21 mouse cellular contexts compared by ENCODE assay signal in the genomic region with DNA sequence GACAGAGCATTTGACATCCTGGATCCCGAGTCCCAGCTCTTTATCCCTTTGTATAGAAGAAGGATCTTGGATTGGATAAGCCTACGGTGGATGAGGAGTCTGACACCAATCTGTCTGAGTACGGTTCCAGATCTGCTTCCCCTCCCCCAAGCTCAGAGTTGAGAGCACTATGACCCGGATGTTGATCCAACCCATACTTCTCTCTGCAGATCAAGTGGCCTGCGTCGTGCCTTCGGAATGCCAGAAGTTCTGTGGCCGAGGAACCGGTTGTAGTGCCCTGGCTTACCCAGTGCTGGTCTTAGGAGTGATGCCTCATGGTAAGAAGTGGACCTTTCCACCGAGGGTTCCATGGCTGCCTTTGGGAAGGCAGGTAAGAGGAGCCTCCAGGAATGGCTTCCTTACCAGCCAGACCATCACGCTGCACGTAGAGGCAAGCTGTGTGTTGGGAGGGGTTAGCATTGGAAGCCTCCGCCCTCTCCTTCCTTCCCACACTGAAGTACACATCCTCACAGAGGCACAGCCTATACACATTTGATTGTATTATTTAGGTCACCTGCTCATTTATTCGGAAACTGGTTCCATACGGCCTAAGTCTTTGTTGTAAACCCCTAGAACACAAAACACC. TPM values are rescaled to one million over a fixed set of nuclear protein-coding genes. Genes with fewer than 3 reads are reported as not detected.
"Had no signal": no experiment of that assay in that cellular context is flagged by ENCODE, and none has a peak within 500 bp of the region (broad histone marks: within the 10 kb centered on the region; RNA-seq: fewer than 3 reads in every experiment).

No protein-coding gene starts in this region.

- H3K27ac ChIP-seq: kidney, postnatal 0 days; limb, embryonic 13.5 days; liver, embryonic 14.5 days; midbrain, embryonic 12.5 days; neural tube, embryonic 13.5 days had no signal

- H3K27me3 ChIP-seq: limb, embryonic 13.5 days; midbrain, embryonic 12.5 days; neural tube, embryonic 13.5 days had no signal

- DNase-seq: kidney, adult 8-10 months; kidney, postnatal 36 days; left cerebral cortex, postnatal 4 days; lung, adult 18-20 months; lung, postnatal 10 days; right cerebral cortex, adult 18-20 months; right cerebral cortex, postnatal 25 days; thymus, postnatal 36 days had no signal

- H3K4me1 ChIP-seq: limb, embryonic 13.5 days; midbrain, embryonic 12.5 days; neural tube, embryonic 13.5 days had no signal

- ATAC-seq: midbrain, embryonic 16.5 days had no signal

- H3K4me3 ChIP-seq: limb, embryonic 13.5 days; midbrain, embryonic 12.5 days; neural tube, embryonic 13.5 days had no signal

RNA-seq across cellular contexts. Expression of a gene that starts 39.4 kb away (rescaled TPM):
- total RNA-seq: layer of hippocampus, postnatal 14 days; left cerebral cortex, adult 18-20 months; left cerebral cortex, postnatal 4 days; liver, adult 2 months had no signal
- polyA plus RNA-seq: liver, adult 2 months; midbrain, embryonic 12.5 days; midbrain, embryonic 16.5 days; neural tube, embryonic 13.5 days; stomach, embryonic 16.5 days had no signal

RNA-seq across cellular contexts. Expression of a gene that starts 50.9 kb away (rescaled TPM):
- total RNA-seq: layer of hippocampus, adult 18-20 months; layer of hippocampus, postnatal 14 days; left cerebral cortex, adult 18-20 months; left cerebral cortex, postnatal 10 days; left cerebral cortex, postnatal 4 days had no signal

RNA-seq across cellular contexts. Expression of a gene that starts 53.3 kb away (rescaled TPM):
- total RNA-seq: left cerebral cortex, adult 18-20 months had no signal
- polyA plus RNA-seq: limb, embryonic 13.5 days; small intestine, adult 2 months had no signal
